Mouse (Mus musculus): ENCODE data around the gene Lef1. TPM values are rescaled to one million over a fixed set of nuclear protein-coding genes. Genes with fewer than 3 reads are reported as not detected.

Lef1 gene
- polyA plus RNA-seq, 1 experiment from 2014 or later, result 24.8 TPM

GRCm38 (mm10) chr3:131109066-131109685, 1.1 kb upstream of the Lef1 start:
- Histone ChIP-seq H3K4me2 (peak overlapping the region; percentile 74), H3K4me3 (peak overlapping the region; percentile 51), H3K9ac (0 out of 2 replicates have a peak overlapping the region, but pooled peaks have one; percentile 8), H3K9me3 (replicated peaks) (no peaks in the 10 kb centered on the region), H3K27ac (no peak overlapping the region), H3K4me1 (peaks cover 68% of the 10 kb centered on the region), H3K36me3 (ENCODE audit: poor library complexity, severe bottlenecking) (no peaks in the 10 kb centered on the region), H3K27me3 (peaks cover 53% of the 10 kb centered on the region)
- ATAC-seq, result no peak
- 2% methylated on average over 15 of the region's 15 CpGs for WGBS

- Histone ChIP-seq H3K27me3 (peaks cover 51% of the 10 kb centered on the region), H3K9me3 (replicated peaks) (no peaks in the 10 kb centered on the region), H3K9ac (peak overlapping the region; percentile 73), H3K4me2 (peak overlapping the region; percentile 74), H3K36me3 (ENCODE audit: poor library complexity, severe bottlenecking) (no peaks in the 10 kb centered on the region), H3K4me1 (peaks cover 68% of the 10 kb centered on the region), H3K4me3 (peak overlapping the region; percentile 51), H3K27ac (peak overlapping the region; percentile 76; the same call in 1 of the 2 replicates)
- ATAC-seq, result no peak
- WGBS, result under 1% methylated on average over 14 of the region's 14 CpGs
Measured at GRCm38 (mm10) chr3:131109686-131110070, 593 bp upstream of the Lef1 start.

GRCm38 (mm10) chr3:131111151-131111850, 1.0 kb downstream of the Lef1 start:
- Histone ChIP-seq H3K4me3 (peak overlapping the region; percentile 51), H3K4me2 (peak overlapping the region; percentile 74), H3K27ac (peak overlapping the region; percentile 76), H3K36me3 (ENCODE audit: poor library complexity, severe bottlenecking) (peaks cover 3% of the 10 kb centered on the region; the same call in 1 of the 2 replicates), H3K9ac (peak overlapping the region; percentile 73), H3K27me3 (peaks cover 39% of the 10 kb centered on the region), H3K4me1 (peaks cover 54% of the 10 kb centered on the region), H3K9me3 (replicated peaks) (no peaks in the 10 kb centered on the region)
- under 1% methylated on average over 59 of the region's 59 CpGs for WGBS
- peak; percentile 41 for ATAC-seq

- Histone ChIP-seq H3K4me2 (peak overlapping the region; percentile 74), H3K9ac (peak overlapping the region; percentile 73), H3K27ac (peak overlapping the region; percentile 20; the same call in 1 of the 2 replicates), H3K4me3 (peak overlapping the region; percentile 51), H3K9me3 (replicated peaks) (no peaks in the 10 kb centered on the region), H3K36me3 (ENCODE audit: poor library complexity, severe bottlenecking) (peaks cover 6% of the 10 kb centered on the region; the same call in 1 of the 2 replicates), H3K27me3 (peaks cover 32% of the 10 kb centered on the region), H3K4me1 (peaks cover 47% of the 10 kb centered on the region)
- ATAC-seq, result peak; percentile 59
- WGBS, result under 1% methylated on average over 68 of the region's 69 CpGs
Measured at GRCm38 (mm10) chr3:131111851-131112572, 1.7 kb downstream of the Lef1 start.

GRCm38 (mm10) chr3:131112573-131112955, 2.3 kb downstream of the Lef1 start:
- Histone ChIP-seq H3K27me3 (peaks cover 28% of the 10 kb centered on the region), H3K9me3 (replicated peaks) (no peaks in the 10 kb centered on the region), H3K4me3 (peak overlapping the region; percentile 51), H3K4me2 (peak overlapping the region; percentile 74), H3K27ac (no peak overlapping the region), H3K36me3 (ENCODE audit: poor library complexity, severe bottlenecking) (peaks cover 6% of the 10 kb centered on the region; the same call in 1 of the 2 replicates), H3K9ac (peak overlapping the region; percentile 73), H3K4me1 (peaks cover 41% of the 10 kb centered on the region)
- under 1% methylated on average over 7 of the region's 7 CpGs for WGBS
- no peak for ATAC-seq

GRCm38 (mm10) chr3:131113029-131113428, 2.8 kb downstream of the Lef1 start:
- H3K4me3 ChIP-seq, result peak overlapping the region; percentile 51
- H3K9me3 ChIP-seq (replicated peaks), result no peaks in the 10 kb centered on the region
- H3K27ac ChIP-seq, result no peak overlapping the region
- whole genome bisulfite sequencing, result 4% methylated on average over 13 of the region's 13 CpGs
- peak overlapping the region; percentile 74 for H3K4me2 ChIP-seq
- H3K4me1 ChIP-seq, result peaks cover 40% of the 10 kb centered on the region
- peaks cover 24% of the 10 kb centered on the region; the same call in 1 of the 2 replicates for H3K27me3 ChIP-seq
- ATAC-seq, result no peak
- H3K9ac ChIP-seq, result peak overlapping the region; percentile 73
- H3K36me3 ChIP-seq (ENCODE audit: poor library complexity, severe bottlenecking), result peaks cover 6% of the 10 kb centered on the region; the same call in 1 of the 2 replicates

- no peak for ATAC-seq
- Histone ChIP-seq H3K27ac (no peak overlapping the region), H3K9me3 (replicated peaks) (no peaks in the 10 kb centered on the region), H3K36me3 (ENCODE audit: poor library complexity, severe bottlenecking) (peaks cover 6% of the 10 kb centered on the region; the same call in 1 of the 2 replicates), H3K9ac (no peak overlapping the region), H3K4me3 (no peak overlapping the region), H3K4me2 (no peak overlapping the region), H3K4me1 (peaks cover 25% of the 10 kb centered on the region), H3K27me3 (peaks cover 7% of the 10 kb centered on the region; the same call in 1 of the 2 replicates)
- WGBS, result 90% methylated on average over 13 of the region's 13 CpGs
Measured at GRCm38 (mm10) chr3:131116116-131116515, 5.8 kb downstream of the Lef1 start.

- Histone ChIP-seq H3K4me3 (no peak overlapping the region), H3K4me1 (peaks cover 17% of the 10 kb centered on the region), H3K27ac (no peak overlapping the region), H3K4me2 (no peak overlapping the region), H3K27me3 (peaks cover 7% of the 10 kb centered on the region; the same call in 1 of the 2 replicates), H3K9ac (no peak overlapping the region), H3K9me3 (replicated peaks) (no peaks in the 10 kb centered on the region), H3K36me3 (ENCODE audit: poor library complexity, severe bottlenecking) (peaks cover 13% of the 10 kb centered on the region; the same call in 1 of the 2 replicates)
- 95% methylated on average over 15 of the region's 15 CpGs for WGBS
- ATAC-seq, result no peak
Measured at GRCm38 (mm10) chr3:131117352-131117751, 7.1 kb downstream of the Lef1 start.

- H3K4me1 ChIP-seq, result peaks cover 12% of the 10 kb centered on the region; the same call in 1 of the 2 replicates
- peaks cover 17% of the 10 kb centered on the region; the same call in 1 of the 2 replicates for H3K36me3 ChIP-seq (ENCODE audit: poor library complexity, severe bottlenecking)
- ATAC-seq, result no peak
- WGBS, result 68% methylated on average over 3 of the region's 3 CpGs
- H3K9ac ChIP-seq, result no peak overlapping the region
- no peak overlapping the region for H3K4me3 ChIP-seq
- no peak overlapping the region for H3K4me2 ChIP-seq
- H3K9me3 ChIP-seq (replicated peaks), result no peaks in the 10 kb centered on the region
- no peak overlapping the region for H3K27ac ChIP-seq
- H3K27me3 ChIP-seq, result 0 out of 2 replicates have a peak, but pooled peaks cover 3% of the 10 kb centered on the region
Measured at GRCm38 (mm10) chr3:131117883-131118282, 7.6 kb downstream of the Lef1 start.

- Histone ChIP-seq H3K9me3 (replicated peaks) (no peaks in the 10 kb centered on the region), H3K4me3 (no peak overlapping the region), H3K27me3 (no peaks in the 10 kb centered on the region), H3K27ac (no peak overlapping the region), H3K36me3 (ENCODE audit: poor library complexity, severe bottlenecking) (peaks cover 21% of the 10 kb centered on the region; the same call in 1 of the 2 replicates), H3K4me2 (no peak overlapping the region), H3K4me1 (peaks cover 5% of the 10 kb centered on the region; the same call in 1 of the 2 replicates), H3K9ac (no peak overlapping the region)
- no peak for ATAC-seq
- 84% methylated on average over 10 of the region's 10 CpGs for WGBS
Measured at GRCm38 (mm10) chr3:131119435-131119834, 9.2 kb downstream of the Lef1 start.

GRCm38 (mm10) chr3:131123501-131123900, 13.2 kb downstream of the Lef1 start:
- Histone ChIP-seq H3K4me2 (no peak overlapping the region), H3K9ac (no peak overlapping the region), H3K36me3 (ENCODE audit: poor library complexity, severe bottlenecking) (peaks cover 16% of the 10 kb centered on the region; the same call in 1 of the 2 replicates), H3K4me1 (no peaks in the 10 kb centered on the region), H3K27ac (no peak overlapping the region), H3K4me3 (no peak overlapping the region), H3K27me3 (no peaks in the 10 kb centered on the region), H3K9me3 (replicated peaks) (no peaks in the 10 kb centered on the region)
- 92% methylated on average over 6 of the region's 6 CpGs for WGBS
- no peak for ATAC-seq
